Mouse (Mus musculus): Measurements from ENCODE around the gene Ccdc157.

Gene Ccdc157

DNA sequence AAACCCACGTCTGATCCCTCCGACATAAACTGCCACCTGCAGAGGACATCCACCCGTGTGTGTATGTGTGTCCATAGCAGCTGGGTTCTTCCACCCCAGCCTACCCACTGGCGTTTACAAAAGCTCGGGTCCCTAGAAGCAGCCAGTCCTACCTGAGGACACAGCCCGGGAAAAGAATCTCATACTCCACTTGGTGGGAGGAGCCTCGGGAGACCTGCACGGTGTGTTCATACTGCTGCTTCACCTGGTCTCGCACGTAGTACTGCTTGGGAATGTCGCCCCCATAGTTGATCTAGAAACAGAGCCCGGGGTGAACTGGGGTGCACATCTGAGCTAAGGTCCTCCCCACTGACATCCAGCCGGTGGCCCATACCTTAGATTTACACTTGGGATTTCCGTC is 56.6 kb downstream of the Ccdc157 start:
- no peak for DNase-seq (ENCODE audit: low spot score in 2 of 2)

DNA sequence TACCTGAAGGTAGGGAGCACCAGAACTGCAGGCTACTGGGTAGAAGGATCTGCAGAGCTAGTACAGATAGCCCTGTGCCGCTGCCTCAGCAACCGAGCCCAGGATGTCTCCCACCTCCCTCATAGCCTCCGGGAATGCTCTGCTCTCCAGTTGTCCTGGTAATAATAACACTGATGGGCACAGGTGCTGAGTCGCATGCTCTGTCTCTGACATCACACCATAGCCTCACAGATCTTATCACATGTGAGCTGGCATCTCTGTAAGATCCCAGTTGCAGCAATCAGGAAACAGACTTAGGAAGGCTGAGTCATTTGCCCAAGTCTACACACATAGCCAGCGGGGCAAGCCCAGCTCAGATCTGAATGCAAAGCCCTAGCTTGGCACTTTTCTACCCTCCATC is 58.2 kb downstream of the Ccdc157 start:
- DNase-seq (ENCODE audit: low spot score in 2 of 2) = no peak

DNA sequence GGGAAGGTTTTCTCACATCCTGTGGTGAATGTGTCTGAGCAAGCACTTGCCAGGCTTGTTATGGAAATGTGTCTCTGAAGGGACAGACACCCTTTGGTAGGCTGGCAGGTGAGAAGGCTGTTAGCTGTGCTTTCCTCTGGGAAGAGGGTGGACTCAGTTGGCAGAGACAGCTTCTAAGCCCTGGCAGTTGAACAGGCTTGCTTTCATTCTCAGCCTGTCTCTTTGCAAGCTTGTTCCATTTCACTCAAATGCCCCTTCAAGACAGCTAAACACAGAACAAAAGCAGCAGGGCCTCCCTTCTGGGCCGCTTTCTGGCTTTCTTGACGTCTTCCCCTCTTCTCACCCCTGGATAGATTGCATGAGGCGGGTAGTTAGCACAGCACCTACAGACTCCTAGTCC is 60.6 kb downstream of the Ccdc157 start:
- DNase-seq (ENCODE audit: low spot score in 2 of 2) = no peak

DNA sequence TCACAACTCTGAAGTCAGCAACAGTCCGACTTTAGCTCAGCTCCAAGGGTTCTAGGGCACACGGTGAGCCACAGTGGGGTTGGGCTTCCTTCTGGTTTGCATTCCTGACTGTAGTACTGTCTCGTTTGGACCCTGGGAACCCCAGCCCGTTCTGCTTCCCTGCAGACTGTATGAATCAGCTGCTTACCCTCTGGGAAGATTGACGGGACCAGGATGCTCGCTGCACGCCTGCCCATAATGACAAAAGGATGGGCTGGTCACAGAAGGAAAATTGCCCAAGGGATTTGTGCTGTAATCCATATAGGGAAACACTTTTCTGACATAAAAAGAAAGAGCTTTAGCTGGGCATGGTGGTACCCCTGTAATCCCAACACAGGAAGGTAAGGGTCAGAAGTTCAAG is 61.3 kb downstream of the Ccdc157 start:
- no peak for DNase-seq (ENCODE audit: low spot score in 2 of 2)

DNA sequence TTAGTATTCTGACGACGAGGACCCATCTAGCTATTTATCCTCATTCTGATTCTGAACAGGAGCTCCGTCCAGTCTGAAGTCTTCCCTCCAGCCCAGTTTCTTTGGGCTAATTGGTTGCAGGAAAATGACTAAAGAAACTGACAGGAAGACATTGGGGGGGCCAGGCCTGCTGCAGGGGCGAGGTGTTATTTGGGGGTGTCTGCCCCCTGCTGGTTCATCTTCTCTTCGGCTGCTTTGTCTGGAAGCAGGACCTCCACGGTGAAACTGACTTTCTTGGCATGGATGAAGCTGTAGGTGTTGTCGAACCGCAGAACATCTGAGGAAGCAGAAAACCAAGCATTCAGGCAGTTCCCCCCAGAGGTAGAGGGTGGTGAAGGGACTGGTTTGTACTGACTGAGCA is 62.0 kb downstream of the Ccdc157 start:
- no peak for DNase-seq (ENCODE audit: low spot score in 2 of 2)

DNA sequence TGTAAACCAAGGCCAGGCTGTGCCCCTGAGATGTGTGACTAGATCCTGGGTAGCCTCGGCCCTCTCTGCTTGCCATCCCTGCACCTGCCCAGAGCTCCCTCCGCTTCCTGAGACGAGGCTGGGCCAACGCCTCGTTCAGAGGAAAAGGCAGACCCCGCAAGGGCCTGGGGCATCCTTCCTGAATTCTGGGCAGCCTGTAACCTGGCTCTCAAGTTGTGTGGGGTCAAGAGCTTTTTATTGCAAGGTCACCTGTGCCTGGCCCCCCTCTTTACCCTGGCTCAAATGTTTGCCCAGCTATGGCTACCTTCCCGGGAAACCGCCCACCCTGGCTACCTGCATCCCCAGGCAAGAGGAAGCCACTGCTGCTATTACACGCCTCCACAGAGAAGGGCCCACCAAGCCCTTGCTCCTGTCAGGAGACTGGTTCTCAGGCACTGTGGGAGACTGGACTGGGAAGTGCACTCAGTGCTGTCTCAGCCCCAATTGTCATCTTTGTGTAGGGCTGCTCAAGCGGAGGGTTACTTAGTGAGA is 62.9 kb downstream of the Ccdc157 start:
- no peak for DNase-seq (ENCODE audit: low spot score in 2 of 2)

DNA sequence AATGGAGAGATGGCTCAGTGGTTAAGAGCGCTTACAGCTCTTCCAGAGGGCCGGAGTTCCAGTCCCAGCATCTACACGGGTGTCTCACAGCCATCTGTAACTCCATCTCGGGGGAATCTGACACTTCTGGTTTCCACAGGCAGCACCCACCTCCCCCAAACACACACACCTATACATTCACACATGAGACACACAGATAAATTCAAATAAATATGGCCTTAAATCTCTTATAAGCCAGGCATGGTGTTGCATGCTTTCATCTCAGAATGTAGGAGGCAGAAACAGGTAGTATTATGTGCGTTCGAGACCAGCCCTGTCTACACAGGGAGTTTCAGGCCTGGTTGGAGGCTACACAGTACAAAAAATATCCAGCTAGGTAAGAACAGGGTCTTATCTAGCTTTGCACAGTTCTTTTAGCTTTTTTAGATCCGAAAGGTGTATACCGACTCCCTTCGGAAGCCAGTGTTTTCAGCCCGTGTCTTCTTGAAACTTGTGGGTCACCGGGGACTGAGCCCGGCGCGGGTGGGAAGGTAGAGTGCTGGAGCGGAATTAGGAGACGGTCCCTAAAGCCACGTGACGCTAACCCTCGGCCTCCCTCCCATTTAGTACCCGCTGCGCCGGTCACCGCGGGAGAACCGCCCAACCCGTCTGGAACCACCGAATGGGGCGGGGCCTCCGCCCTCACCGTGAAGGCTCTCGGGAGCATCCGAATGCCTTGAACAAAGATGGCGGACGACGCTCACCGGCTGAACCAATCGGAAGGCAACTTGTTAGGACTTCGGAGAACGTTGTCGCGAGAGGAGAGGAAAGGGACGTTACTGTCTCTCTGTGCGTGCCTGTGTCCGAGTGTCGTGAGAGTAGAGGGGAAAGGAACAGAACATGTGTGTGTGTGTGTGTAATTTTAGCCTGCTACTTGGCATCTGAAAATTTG is 63.8 kb downstream of the Ccdc157 start:
- peak; percentile 97 to 98 for DNase-seq (ENCODE audit: low spot score in 2 of 2)

DNA sequence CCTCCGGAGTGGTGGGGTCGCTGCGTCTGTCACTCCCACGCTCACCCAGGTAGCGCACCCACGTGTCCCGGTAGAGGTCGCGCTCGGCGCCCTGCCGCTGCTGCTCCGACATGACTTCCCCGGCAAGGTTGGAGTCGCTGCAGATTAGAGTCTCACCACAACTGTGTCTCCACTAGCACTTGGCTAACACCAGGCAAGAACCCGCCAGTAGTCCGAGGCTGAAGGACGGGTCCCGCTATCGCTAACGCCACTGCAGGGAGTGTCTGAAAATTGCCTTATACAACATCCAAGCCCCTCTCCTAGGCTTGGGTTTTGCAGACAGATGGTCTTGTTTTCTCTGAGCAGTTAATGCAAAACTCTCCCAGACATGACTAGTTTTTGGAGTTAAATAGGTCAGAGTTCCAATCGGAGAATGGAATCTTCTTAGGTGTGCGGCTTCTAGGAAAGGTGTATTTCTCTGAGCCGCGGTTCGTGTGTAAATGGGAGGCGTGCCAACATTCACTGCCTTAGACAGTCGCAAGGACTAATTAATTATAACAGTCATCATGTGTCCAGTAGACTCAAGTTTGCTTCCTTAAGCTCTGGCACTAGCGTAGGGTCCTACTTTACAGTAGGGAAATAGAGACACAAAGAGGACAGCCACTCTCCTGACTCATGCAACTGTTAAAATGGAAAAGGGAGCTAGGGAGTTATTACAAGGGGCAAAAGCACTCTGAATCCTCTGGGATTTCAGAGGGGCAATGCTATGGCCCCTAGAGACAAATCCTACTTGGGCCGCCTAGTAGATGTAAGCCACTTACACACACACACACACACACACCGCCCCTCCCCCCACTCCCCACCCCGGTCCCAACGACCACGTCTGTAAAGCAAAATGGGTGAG is 64.7 kb downstream of the Ccdc157 start, which contains the start of gene Mtfp1:
Gene Mtfp1, minus strand, starts transcription at position 275 of the 883 bp plus-strand sequence.
- peak in 1 of 2 experiments; percentile 52 for DNase-seq (ENCODE audit: low spot score in 2 of 2)

DNA sequence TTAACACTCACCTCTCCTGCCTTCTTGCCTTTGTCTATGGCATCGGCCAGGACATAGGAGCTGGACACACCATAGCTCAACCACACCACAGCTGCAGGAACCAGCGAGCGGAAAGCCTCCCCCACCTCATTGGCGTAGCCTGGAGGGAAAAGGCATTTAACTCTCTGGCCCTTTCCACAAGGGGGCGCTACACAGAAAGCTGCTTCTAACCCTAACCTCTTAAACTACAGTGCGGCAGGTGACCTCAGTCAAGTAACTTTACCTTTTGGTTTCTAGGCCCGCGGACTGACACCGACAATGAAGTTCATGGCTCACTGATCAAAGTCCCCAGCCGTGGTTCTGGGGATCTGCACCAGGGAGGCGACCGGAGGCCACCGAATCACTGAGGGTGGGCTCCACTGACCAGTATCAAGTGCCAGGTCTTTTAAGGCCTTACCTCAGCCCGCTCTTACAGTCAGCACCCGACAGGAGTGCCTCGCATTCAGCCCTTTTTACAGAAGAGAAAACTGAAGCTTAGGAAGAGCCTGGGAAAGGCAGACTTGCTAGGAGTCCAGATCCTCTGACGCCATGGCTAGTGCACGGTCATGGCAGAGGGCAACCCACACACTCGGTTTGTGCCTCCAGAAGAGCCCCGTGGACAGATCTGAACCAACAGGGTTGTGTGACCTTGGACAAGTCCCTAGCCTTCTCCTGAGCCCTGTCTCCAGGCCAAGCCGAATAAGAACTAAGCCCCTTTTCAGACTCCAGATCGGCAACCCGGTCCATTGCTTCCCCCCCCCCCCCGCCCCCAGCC is 65.5 kb downstream of the Ccdc157 start:
- peak; percentile 48 to 61 for DNase-seq (ENCODE audit: low spot score in 2 of 2)

DNA sequence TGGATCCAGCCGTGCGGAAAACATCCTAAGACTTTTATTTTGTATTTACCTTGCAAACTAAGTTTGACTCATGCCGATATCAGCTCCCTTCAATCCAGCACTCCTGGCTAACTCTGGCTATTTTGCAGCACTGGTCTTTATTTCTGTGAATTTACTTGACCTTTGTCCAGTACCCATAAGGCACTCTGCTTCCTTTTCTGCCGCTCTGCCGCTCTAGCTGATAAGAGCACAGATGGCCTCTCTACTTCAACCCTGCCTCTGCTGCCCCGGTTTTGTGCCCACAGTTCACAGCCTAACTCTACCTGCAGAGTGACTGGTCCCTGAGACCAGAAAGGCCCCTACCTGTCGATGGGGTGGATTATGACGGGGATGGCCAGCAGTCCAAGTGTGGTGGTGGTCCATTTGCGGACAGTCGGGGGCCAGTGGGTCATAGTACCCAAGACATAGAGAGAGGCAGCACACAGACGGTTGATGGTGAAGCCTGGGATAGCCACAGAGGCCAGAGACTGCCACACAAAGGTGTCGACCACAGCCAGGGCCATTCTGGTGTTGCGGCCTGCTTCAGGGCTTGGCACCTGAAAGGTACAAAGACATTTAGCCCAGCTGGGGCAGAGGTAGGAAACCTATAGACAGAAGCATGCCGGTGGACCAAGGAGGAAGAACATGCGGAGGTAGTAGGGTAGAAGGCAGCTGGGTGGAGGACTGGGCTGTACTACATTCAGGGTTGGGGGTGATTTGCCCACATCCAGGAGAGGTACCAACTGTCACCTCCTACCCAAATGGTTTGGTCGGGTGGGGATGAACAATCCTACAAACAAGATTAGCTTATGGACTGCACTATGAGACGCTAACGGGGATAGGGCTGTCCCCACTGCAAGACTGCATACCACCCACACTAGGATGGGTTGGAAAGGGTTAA is 66.4 kb downstream of the Ccdc157 start:
- DNase-seq (ENCODE audit: low spot score in 2 of 2) = peak in 1 of 2 experiments; percentile 66
